Mouse (Mus musculus) lung, postnatal 0 days (tissue): ENCODE results near the gene Krt32.

ENCODE experiments used
- CTCF ChIP-seq: IDR thresholded peaks from 2 replicates; pipeline ENCODE4 v1.5.1; 2016; ENCODE audit warnings: antibody characterized with exemption, mild to moderate bottlenecking
- EP300 ChIP-seq: IDR thresholded peaks from 2 replicates; pipeline ENCODE4 v1.6.1; 2016; ENCODE audit warnings: antibody characterized with exemption, mild to moderate bottlenecking, control low read depth

DNA sequence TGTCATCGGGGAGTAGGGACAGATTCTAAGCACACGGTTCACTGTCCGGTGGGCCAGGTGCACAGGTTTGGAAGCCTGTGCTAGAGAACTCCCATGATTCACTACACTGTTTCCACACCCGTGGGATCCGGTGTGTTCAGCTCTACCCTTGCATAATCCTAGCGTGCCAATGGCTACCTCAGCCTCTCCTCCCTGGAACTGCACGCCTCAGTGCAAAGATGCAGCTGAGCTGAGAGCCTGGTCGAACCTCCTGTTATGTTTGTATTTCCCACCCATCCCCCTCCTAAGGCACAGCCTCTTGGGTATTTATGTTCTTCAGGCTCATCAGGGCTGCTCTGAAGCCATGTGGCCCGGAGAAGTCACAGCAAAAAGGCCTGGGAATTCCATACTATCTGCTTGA is 9.8 kb upstream of the Krt32 start:
- TF ChIP-seq CTCF, result no peak
- no peak for TF ChIP-seq EP300
